Mouse (Mus musculus) kidney, embryonic 15.5 days (tissue): ENCODE measurements around the gene Slc43a2. TPM values are rescaled to one million over a fixed set of nuclear protein-coding genes. Genes with fewer than 3 reads are reported as not detected.

ENCODE experiments used
- microRNA-seq: library from miRNA; unstranded; fragments of <30 nt; microRNA quantifications from one replicate; pipeline ENCODE4, GENCODE M21; 2016
- polyA plus RNA-seq: library from polyadenylated mRNA; unstranded; fragments of >200 nt; fragmentation: Nextera tagmentation; extraction: Ambion mirVana; gene quantifications from 2 replicates; pipeline ENCODE4 v1.2.1, GENCODE M21; 2015

Slc43a2 gene
- polyA plus RNA-seq, 1 experiment from 2014 or later, result 7.5 TPM

Small RNAs within 50 kb of the gene (microRNA-seq; reads per million reads assigned to microRNA genes)
- gene Mir3971, result not detected

Other genes starting within 250 kb of the Slc43a2 start
- gene Rpa1, start 183.4 kb upstream of the Slc43a2 start, polyA plus RNA-seq, result 123 and 128 TPM in 2 replicates
- 14.6 and 15.2 TPM in 2 replicates for gene Smyd4, start 183.3 kb upstream of the Slc43a2 start, polyA plus RNA-seq
- gene Serpinf1, start 109.0 kb upstream of the Slc43a2 start, polyA plus RNA-seq, result 129 and 140 TPM in 2 replicates
- gene Serpinf2, start 92.1 kb upstream of the Slc43a2 start, polyA plus RNA-seq, result 35.4 and 47.2 TPM in 2 replicates
- gene Wdr81, start 77.0 kb upstream of the Slc43a2 start, polyA plus RNA-seq, result 5.0 and 6.2 TPM in 2 replicates
- gene Tlcd2, start 70.0 kb upstream of the Slc43a2 start, polyA plus RNA-seq, result 22.6 and 24.5 TPM in 2 replicates
- 54.6 and 61.7 TPM in 2 replicates for gene Prpf8, start 44.9 kb upstream of the Slc43a2 start, polyA plus RNA-seq
- gene Rilp, start 21.6 kb upstream of the Slc43a2 start, polyA plus RNA-seq, result 1.3 TPM in 2 replicates
- gene Scarf1, start 18.2 kb upstream of the Slc43a2 start, polyA plus RNA-seq, result 15.0 and 15.4 TPM in 2 replicates
- gene Pitpna, start 56.4 kb downstream of the Slc43a2 start, polyA plus RNA-seq, result 77.6 and 83.5 TPM in 2 replicates
- 26.6 and 28.7 TPM in 2 replicates for gene Inpp5k, start 99.3 kb downstream of the Slc43a2 start, polyA plus RNA-seq
- 59.8 and 67.6 TPM in 2 replicates for gene Myo1c, start 118.8 kb downstream of the Slc43a2 start, polyA plus RNA-seq
- 119 and 131 TPM in 2 replicates for gene Crk, start 147.6 kb downstream of the Slc43a2 start, polyA plus RNA-seq
- gene Ywhae, start 201.2 kb downstream of the Slc43a2 start, polyA plus RNA-seq, result 963 and 1,014 TPM in 2 replicates